Mouse (Mus musculus): ENCODE results near the gene Cnpy4.

Gene Cnpy4

GRCm38 (mm10) chr5:138186950-138187638 is at the start of gene Cnpy4, which contains the start of gene Taf6:
Gene Cnpy4, plus strand, starts transcription at chr5:138187485.
Gene Taf6, minus strand, starts transcription at chr5:138187451.
- DNase-seq = peak; percentile 89

GRCm38 (mm10) chr5:138137935-138138549 is 49.2 kb upstream of the Cnpy4 start:
- DNase-seq = peak; percentile 19

GRCm38 (mm10) chr5:138138585-138138984 is 48.7 kb upstream of the Cnpy4 start:
- no peak for DNase-seq

GRCm38 (mm10) chr5:138154390-138154789 is 32.9 kb upstream of the Cnpy4 start:
- no peak for DNase-seq

GRCm38 (mm10) chr5:138155443-138155976 is 31.8 kb upstream of the Cnpy4 start, which contains the start of gene Zfp113:
Gene Zfp113, minus strand, starts transcription at chr5:138155744.
- peak; percentile 86 for DNase-seq

GRCm38 (mm10) chr5:138160224-138160762 is 27.0 kb upstream of the Cnpy4 start:
- no peak for DNase-seq

GRCm38 (mm10) chr5:138160842-138161665 is 26.2 kb upstream of the Cnpy4 start, which contains the start of gene Cops6:
Gene Cops6, plus strand, starts transcription at chr5:138161071.
- peak; percentile 94 for DNase-seq

- no peak for DNase-seq
Observed at GRCm38 (mm10) chr5:138163046-138163445, 24.2 kb upstream of the Cnpy4 start.

- DNase-seq = no peak
Observed at GRCm38 (mm10) chr5:138163610-138164009, 23.7 kb upstream of the Cnpy4 start.

GRCm38 (mm10) chr5:138165594-138165993 is 21.7 kb upstream of the Cnpy4 start:
- no peak for DNase-seq

GRCm38 (mm10) chr5:138170936-138171561 is 16.2 kb upstream of the Cnpy4 start:
- peak; percentile 96 for DNase-seq

GRCm38 (mm10) chr5:138171695-138172491 is 15.4 kb upstream of the Cnpy4 start, which contains the start of the genes Ap4m1 and Mcm7:
Gene Ap4m1, plus strand, starts transcription at chr5:138172002.
Gene Mcm7, minus strand, starts transcription at chr5:138172422.
- peak; percentile 94 for DNase-seq

GRCm38 (mm10) chr5:138173217-138173616 is 14.1 kb upstream of the Cnpy4 start:
- DNase-seq = no peak

- DNase-seq = peak; percentile 78
Observed at GRCm38 (mm10) chr5:138187661-138188306, 499 bp downstream of the Cnpy4 start.

GRCm38 (mm10) chr5:138193771-138194727 is 6.8 kb downstream of the Cnpy4 start, which contains the start of gene Mblac1:
Gene Mblac1, plus strand, starts transcription at chr5:138194314.
- DNase-seq = peak; percentile 87

- peak; percentile 39 for DNase-seq
Observed at GRCm38 (mm10) chr5:138194755-138195345, 7.6 kb downstream of the Cnpy4 start.

- no peak for DNase-seq
Observed at GRCm38 (mm10) chr5:138195463-138195862, 8.2 kb downstream of the Cnpy4 start.

- no peak for DNase-seq
Observed at GRCm38 (mm10) chr5:138199576-138199975, 12.3 kb downstream of the Cnpy4 start.

GRCm38 (mm10) chr5:138202086-138202485 is 14.8 kb downstream of the Cnpy4 start:
- no peak for DNase-seq

Data from liver (tissue).